Mouse (Mus musculus): ENCODE results near the gene Slain1.

DNA sequence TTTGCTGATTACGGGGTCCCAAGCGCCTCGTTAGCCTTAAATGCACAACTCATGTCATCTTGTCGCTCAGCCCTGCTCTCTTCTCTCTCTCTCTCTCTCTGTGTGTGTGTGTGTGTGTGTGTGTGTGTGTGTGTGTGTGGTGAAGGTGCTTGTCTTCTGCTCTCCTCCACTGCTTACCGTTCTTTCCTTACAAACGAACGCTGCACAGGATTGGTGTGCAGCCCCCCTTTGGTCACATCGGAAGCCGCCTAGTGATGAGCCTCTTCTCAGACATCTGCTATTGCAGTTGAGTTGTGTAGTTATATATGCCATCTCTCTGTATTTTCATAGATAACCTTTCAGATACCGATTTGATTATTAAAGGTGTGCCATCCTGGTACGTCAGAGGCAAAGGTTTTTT is 1.1 kb downstream of the Slain1 start:
- TF ChIP-seq CTCF (IDR thresholded peaks at IDR 0.05; ENCODE audit: insufficient read depth, low read depth, low read length) (no peak), POLR2A (IDR thresholded peaks at IDR 0.05; ENCODE audit: insufficient read depth, low read depth, low read length) (no peak)

All from olfactory bulb, adult 2 months (tissue).